Mouse (Mus musculus) mesoderm, embryonic 11.5 days (tissue): ENCODE data around the gene Grin2b.

Experiments
- DNase-seq: peaks from one replicate; pipeline ENCODE4 v3.0.0-alpha.2; 2012; ENCODE audit warnings: low read depth, low spot score

Grin2b gene

DNA sequence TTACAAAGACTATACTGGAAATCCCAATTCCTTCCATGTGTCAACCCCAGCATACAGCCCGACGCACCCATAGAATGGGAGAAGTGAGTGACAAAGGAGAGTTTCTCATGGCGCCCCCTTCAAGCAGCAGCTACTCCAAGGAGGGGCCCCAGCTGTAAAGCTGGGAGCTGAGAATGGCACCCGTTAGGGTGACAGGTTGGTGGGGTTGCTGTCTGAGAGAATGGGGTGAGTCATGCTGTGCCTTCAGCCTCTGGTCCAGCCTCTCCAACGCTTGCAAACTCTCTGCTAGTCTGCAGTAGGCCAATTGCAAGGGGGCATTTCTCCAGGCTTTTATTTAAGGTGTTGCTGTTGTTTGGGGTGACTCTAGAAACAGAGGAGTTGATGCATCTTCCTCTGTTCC, 73.1 kb downstream of the Grin2b start:
- DNase-seq, result no peak

DNA sequence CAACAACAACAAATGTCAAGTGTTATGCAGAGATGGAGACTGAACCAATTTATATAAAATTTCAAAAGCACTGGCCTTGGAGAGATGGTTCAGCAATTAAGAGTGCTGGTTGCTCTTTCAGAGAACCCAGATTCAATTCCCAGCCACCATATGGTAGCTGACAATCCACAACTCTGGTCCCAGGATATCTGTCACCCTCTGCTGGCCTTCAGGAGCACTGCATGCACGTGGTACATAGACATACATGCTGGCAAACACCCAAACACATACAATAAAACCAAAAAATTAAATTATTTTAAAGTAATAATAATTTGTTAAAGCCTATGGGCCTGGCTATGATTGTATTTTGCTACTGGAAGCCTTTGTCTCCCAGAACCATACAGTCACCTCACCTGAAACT, 77.0 kb downstream of the Grin2b start:
- DNase-seq, result no peak

DNA sequence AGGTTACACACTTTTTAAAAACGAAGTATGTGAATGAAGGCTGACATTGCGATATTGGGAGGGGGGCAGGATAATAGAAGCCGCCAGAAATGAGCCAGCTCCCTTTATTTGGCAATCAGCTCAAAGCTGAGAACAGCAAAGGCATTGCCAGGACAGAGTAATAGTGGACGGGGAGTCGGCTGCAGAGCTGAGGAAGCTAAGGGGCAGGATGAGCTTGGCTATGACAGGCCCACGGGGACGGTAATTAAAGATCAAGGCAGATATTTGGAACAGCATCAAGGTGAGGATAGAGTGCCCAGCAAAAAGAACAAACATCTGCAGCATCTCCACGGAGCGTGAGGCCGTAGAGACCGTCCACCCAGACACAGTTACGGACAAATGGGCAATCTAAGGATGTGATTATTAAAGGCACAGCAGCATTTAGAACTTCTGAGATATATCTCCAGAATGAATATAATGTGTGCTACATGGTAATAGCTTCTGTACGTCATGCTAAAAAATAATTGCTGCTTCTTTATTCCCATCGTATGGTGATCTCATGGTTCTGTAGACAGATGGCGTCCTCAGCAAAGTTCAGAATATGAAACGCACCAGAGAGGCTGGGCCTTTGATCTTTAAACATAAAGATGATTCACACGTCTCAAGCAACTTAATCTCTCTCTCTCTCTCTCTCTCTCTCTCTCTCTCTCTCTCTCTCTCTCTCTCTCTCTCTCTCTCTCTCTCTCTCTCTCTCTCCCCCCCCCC, 93.1 kb downstream of the Grin2b start:
- no peak for DNase-seq

- no peak for DNase-seq
Observed at GRCm38 (mm10) chr6:136072326-136073054, 100.8 kb downstream of the Grin2b start.

GRCm38 (mm10) chr6:136070101-136070500, 103.2 kb downstream of the Grin2b start:
- DNase-seq, result no peak

GRCm38 (mm10) chr6:136053346-136053745, 120.0 kb downstream of the Grin2b start:
- no peak for DNase-seq

DNA sequence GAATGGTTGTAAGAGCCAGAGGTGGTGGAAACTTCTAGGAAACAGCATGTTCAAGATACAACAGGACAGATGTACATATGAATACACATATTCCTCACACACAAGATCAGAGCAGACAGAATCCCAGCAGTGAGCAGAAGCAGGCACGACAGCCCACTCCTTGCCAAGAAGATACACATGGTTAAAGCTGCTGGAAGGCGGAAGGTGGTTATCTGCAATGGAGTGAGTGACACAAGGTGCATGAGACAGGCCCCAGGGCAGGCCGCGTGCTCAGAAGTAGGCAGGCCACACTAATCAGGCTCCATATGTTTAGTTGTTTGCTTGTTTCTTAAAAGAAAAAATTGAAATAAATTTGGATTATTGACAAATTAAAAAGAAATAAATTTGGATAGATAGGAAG, 123.0 kb downstream of the Grin2b start:
- DNase-seq, result no peak

- no peak for DNase-seq
Observed at GRCm38 (mm10) chr6:136048084-136048483, 125.2 kb downstream of the Grin2b start.

DNA sequence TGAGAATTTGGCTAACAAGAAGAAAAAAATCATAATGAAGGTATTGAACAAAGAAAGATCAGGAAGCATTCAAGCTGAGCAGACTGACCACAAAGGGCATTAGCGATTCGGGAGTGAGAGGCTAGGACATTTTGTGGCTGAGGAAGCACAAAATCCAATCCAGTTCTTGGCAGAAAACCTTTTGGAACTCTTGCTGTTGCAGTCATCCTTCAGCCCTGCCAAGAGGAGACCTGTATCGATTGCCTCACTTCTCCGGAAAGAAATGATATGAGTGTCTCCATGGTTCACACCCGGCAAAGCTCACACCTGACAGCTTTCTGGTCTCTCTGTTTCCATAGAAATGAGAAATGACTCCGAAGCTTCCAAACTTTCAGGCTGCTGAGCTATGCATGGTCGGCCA, 127.2 kb downstream of the Grin2b start:
- DNase-seq, result no peak

DNA sequence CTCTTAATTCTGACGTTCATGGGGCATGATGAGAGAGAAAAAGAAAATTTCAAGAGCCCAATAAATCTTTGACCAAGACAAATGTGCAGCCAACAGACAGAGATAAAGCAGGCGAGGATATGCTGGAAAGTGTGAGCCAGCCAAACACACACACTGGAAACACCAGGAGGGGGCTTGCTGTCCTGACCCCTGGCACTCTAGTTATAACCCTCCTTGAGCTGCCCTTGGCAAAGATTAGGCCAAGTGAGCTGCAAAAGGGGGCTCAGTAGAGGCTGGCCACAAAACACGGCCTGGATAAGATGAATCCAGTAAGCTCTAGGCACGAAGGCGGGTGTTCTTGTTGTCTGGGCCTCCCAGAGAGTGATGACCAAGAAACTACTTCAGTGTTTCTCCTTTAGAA, 128.8 kb downstream of the Grin2b start:
- no peak for DNase-seq

DNA sequence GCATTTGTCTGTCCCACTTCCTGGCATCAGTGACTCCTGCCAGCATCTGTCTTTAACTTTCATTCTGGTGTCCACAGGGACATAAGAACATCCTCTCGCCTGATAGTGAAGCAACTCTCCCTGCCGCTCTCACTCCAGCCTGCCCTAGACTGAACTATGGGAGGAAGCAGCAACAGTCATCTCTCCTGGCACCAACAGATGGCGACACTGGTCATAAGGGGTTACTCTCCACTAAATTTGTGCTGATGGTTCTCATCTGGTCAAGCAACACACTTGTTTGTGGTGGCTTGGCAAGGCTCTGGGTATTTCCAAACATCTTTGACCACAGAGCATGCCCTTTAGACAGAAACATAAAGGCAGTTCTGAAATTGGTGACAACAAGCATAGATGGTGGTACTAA, 130.9 kb downstream of the Grin2b start:
- no peak for DNase-seq

DNA sequence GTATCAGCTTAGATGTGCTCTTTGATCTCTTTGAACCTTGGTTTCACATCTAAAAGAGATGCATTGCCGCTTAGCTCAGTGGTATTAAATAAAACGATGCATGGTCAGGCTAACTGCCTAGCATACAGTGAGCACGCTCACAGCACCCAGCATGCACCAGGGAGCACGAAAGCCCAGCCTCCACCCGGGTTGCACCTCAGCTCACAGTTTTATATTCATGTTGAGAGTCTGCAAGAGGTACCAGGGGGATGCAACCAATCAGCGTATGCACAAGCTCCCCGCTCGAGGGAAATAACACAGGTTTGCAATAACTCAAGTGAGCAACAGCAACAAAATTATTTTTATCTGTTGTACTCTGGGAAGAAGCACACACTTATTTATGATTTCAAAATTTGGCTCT, 131.5 kb downstream of the Grin2b start:
- no peak for DNase-seq

DNA sequence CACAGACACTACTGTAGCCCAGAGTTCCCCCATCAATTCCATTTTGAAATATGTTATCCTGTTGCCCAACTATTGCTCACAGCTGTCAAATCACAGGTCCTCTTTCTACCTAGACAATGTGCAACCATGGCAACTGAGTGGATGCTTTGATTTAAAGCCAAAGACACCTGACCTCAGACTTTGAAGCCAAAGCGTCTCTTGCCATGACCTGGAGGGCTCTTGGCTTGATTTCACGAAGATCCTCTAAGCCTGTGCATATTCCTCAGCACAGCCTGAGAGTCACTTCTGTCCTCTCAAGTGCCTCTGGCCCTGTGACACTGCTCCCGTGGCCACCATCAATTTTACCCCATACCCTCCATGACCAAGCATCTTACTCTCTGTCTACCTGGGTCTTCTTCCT, 132.4 kb downstream of the Grin2b start:
- no peak for DNase-seq

DNA sequence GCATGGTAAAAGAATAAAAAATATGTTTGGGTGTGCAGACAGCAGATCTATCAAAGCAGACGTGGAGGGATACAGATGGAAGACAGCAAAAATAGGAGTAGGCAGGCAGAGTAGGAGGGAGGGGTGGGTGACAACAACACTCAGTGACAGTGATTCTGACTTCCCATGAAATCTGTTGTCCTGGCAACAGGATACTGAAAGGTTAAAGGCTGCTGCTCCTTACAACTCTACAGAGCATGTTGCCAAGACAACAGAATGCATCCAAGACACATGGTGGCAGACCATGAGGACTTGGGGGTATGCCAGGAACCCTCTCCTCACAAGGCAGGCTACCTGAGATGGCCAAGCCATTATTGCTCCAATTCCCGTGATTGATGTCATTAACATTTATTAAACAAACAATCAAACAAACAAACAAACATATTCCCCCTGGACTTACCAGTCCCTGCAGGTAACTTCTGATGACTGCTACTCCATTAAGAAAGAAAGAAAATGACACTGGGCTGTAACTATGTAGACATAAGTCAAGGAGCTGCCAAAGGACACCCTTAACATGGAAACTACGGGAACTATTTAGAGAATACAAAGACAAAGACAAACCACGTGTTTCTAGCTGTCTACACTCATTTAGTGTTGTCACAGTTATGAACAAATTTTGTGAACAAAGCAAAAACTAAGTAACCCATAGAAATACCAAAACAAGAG, 143.9 kb downstream of the Grin2b start:
- DNase-seq, result peak; percentile 55

DNA sequence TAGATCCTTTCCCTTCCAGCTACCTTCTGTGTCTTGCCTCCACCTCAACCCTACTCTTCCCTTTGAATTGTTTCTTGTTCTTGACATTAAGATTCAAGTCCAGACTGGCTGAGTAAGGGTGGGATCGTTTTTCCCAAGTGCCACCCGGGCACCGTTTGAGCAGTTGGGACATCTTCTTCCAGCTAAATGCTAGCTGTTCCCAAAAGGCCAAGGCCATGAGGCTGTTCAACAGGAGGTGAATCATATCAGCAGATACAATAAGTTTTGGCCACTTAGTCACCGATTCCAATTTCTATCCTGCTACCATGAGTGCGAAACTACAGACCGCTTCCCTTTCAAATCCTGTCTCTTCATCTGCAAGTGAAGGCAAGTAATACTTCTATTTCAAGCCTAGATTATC, 146.4 kb downstream of the Grin2b start:
- DNase-seq, result no peak

DNA sequence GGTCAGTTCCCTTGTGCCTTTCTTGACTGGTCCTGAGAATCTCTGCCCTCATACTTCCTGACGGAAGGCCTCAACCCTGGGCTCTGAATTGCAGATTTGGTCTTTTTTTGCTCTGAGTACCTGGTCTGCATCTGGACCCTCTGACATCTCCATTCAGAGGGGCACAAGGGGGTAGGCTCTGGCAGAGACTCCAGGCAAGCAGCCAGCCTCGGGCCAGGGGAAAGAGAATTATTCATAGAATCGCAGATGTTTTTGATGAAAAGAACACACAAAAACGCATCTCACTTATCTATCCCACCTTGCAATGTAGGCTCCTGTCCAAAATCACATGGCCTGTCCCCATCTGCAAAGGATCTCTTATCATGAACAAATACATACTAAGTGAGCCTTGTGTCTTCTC, 147.5 kb downstream of the Grin2b start:
- DNase-seq, result no peak

- no peak for DNase-seq
Observed at GRCm38 (mm10) chr6:136020460-136020859, 152.9 kb downstream of the Grin2b start.

DNA sequence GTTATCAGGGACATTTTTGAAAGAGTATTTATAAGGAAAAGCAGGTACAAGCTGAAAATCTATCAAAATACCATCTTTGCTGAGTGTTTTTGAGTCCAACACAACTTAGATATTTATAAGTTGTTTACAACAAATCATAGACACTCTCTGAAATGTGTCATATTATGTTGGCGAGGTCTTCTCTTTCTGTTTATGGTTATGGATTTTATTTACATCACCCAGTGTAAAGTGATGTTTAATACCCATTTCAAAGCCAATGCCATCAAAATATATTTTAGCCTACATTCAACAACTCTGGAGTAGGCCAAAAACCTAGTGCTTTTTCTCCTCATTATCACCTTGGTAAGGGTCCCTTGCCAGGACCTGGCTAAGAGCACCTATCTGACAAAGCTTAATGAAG, 154.3 kb downstream of the Grin2b start:
- DNase-seq, result no peak

DNA sequence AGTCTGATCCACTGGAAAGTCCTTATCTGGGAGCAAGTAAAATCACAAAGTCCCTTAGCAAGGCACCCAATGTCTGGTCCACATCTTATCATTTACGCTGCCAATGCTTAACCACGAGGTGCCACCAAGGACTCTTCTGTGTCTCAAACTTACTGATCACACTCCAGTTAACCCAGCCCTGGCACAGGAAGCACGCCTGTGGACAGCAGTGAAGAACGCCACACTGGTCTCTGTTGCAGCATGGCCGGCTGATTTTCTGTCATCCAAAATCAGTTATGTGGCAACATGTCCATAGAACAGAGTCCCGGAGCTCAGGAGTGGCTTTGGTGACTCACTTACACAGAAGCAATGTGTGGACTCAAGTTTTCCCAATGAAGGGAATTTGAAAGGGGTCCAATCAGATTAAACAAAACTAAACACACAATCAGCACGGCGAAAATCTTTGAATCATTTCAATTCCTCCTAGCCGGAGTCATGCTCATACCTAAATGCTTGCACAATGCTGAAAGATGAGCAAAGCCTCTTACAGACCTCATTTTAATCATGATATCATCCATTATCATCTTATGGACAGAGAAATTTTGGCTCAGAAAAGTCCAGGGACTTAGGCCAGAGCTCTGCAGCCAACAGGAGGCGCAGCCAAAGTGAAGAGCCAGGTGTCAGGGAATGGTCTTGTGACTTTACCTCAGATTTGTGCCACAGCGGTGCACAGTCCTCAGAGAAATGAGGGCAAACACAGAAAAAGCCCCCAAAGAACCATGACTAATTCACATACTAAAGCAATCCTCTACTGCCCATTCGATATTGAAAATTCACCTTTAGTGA, 159.5 kb downstream of the Grin2b start:
- DNase-seq, result no peak

DNA sequence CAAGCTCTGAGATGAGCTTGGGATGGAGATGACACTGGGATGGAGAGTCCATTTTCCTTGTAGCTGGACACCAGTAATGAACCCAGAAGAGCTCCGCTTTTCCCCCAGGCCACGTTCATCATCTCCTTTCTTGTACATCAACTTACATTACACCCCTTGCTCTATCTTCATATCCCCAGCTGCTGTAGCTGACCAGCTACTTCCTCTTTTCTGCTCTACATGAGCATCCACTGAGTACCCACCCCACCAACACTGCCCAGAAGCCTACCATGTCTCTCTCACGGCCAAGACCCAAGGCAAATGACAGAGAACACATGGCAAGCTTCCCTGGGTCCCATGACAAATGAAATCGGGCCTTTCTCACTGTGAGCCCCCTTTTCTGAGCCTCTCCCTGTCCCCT, 161.8 kb downstream of the Grin2b start:
- no peak for DNase-seq

DNA sequence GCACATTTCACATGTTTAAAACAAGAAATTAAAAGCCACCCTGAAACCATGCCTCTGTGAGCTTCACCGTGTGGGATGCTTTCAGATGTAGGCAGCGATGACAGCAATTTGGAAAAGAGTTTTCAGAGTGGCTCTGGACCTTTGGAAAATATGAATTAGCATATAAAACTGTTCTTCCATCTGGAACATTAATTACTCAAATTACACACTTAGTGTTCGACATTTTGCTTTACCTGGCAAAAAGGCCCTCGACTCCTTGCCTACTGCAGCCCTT, 162.3 kb downstream of the Grin2b start:
- no peak for DNase-seq
